Mouse (Mus musculus) layer of hippocampus, adult 18-20 months (tissue): ENCODE measurements around the gene Syn1. TPM values are rescaled to one million over a fixed set of nuclear protein-coding genes. Genes with fewer than 3 reads are reported as not detected.

Experiments used
- DNase-seq, 2 experiments: peaks; one replicate each; pipeline ENCODE4 v3.0.0; 2022; ENCODE audit warnings: low spot score in 2 of 2
- long read RNA-seq: library from polyadenylated mRNA; stranded (forward); transcript quantifications from one replicate; pipeline ENCODE4 v2.0.0, GENCODE M21; 2021
- total RNA-seq, 2 experiments: library from RNA; stranded (reverse); gene quantifications; 2 replicates each; pipeline ENCODE4 v1.2.3; 2021

Syn1 gene
- 100 to 1,000 TPM; 418 to 424 TPM for total RNA-seq
- long read RNA-seq, transcript Syn1-202 (13 exons, 3,261 nt) = major isoform, 338 of 749 reads
- long read RNA-seq, transcript Syn1-201 (13 exons, 3,209 nt) = minor isoform, 229 of 749 reads
- long read RNA-seq, partial matches to known transcripts = 165 of 749 reads
- long read RNA-seq, other reads (novel, unspliced or antisense) = 17 of 749 reads

DNA sequence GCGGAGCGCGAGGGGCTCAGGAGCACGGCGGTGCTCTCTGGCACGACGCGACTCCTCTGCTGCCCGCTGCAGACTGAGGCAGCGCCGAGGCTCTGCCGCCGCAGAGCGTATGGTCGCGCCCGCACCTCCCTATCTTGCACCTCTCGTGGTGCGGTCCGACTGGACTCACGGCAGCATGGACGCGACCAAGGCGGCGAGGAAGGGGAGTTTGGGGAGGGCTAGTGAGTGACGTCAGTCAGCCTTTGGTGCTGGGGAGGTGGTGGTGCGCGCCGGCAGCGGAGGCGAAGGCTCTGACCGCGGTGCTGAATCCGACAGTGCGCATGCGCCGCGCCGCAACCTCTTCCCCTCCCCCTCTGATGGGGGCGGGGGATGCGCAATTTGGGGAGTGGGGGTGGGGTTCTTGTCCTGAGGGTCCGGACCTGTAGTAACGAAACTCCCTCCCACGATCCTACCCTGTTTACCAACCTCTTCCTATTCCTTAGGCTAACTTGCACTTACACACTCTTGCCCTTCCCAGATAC is at the start of gene Syn1:
Syn1 (minus strand) TSS at position 161 of the 521 bp plus-strand sequence.
- peak; percentile 85 for DNase-seq

- DNase-seq = peak; percentile 83 to 88
Measured at GRCm38 (mm10) chrX:20961477-20962378, 40.9 kb upstream of the Syn1 start, which contains the start of gene Uxt. Gene Uxt, minus strand, starts transcription at chrX:20962017.

GRCm38 (mm10) chrX:20950191-20950880 is 29.5 kb upstream of the Syn1 start, which contains the start of gene Elk1:
Gene Elk1, minus strand, starts transcription at chrX:20950608.
- DNase-seq = peak; percentile 80 to 89

DNA sequence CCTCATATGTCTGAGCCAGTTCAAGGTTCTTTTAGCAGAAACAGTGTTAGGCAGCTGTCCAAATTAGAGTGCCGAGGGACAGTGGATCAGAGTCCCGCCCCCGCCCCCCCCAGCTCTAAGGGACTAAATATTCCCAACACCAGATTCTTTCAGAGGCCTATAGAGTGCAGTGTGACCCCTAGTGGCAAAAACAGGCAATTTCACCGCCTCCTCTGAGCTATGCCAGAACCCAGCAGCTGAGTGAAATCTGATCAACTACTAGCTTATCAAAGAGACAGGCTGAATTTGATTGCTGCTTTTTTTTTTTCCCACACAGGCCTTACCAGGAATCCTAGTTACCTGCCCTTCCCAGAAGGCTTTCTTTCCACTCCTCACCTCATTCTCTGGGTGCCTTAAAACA is 25.3 kb upstream of the Syn1 start:
- DNase-seq = peak; percentile 48 to 88

GRCm38 (mm10) chrX:20931963-20932362 is 11.2 kb upstream of the Syn1 start:
- DNase-seq = no peak

DNA sequence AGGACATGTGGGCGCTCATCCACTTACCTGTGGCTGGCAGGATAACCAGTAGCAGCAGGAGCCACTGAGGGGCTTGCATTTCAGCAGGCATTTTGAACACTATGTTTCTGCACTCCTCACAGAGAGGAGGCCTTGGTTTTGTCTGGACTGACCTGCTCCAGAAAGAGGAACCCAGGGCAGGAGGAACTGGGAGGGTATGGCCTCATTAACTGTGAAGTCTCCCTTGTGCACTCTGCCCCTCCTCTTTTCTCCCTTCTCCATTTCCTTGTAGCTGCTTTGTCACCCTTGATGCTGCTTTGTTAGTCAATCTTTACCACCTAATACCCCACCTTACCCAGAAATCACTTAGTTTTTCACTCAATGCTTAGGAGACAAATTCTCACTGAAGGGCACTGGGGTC is 10.6 kb upstream of the Syn1 start, which contains the start of gene Cfp:
Cfp (minus strand) TSS at position 192 of the 400 bp plus-strand sequence.
- no peak for DNase-seq

GRCm38 (mm10) chrX:20929859-20930258 is 9.1 kb upstream of the Syn1 start:
- DNase-seq = no peak

- DNase-seq = peak; percentile 25 to 46
Measured at GRCm38 (mm10) chrX:20924976-20925375, 4.2 kb upstream of the Syn1 start.

DNA sequence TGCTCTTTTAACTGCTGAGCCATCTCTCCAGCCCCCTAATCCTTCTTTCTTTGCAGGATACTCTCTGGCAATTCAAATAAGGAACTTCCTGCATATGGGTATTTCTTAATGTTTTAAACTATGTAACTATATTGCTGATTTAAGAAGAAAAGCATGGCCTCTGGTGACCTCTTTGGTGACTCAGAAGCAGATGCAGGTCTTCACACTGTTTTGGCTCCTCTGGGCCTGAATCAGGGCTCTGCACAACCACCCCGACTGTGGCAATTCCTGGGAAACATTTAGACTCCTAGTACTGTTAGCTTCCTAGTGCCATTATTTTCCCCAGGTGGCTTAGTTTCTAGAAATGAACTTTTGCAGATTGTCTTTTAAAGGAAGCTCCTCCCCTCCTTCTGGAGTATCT is 2.7 kb upstream of the Syn1 start:
- no peak for DNase-seq

DNA sequence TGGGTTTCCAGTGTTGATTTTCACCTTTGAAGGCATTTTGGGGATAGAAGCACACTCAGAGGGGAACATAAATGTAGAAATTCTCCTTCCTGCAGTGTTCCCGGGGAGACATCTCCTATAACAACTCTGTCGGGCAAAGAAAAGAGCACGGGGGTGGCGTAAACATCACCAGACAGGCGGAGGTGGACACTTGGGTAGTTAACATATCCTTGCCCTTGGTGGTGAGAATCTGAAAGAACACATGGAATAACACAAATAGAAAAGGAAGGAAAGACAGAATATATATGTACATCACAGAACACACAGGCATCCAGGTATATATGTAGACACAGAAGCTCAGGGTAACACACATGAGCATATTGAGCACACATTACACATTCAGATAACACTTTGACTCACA is 562 bp upstream of the Syn1 start:
- no peak for DNase-seq

GRCm38 (mm10) chrX:20920249-20920843 is 458 bp downstream of the Syn1 start:
- peak in 1 of 2 experiments; percentile 25 for DNase-seq

DNA sequence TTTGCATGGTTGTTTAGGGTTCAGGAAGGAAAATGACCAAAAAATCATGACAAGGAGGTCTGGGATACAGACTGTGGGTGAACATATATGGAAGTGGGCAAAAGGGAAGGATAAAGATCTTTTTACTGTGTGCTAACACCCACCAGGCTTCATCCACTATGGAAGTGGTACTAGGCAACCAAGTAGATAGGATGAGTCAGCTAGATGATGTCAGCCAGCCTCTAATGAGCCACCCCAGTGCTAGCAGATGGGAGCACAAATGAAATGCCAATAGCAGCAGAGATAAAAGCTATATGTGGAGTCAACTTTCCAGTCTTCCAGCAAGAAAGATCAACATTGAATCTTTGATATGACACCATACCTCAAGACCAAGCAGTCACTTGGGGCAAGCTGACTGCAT is 5.7 kb downstream of the Syn1 start:
- DNase-seq = peak; percentile 24 to 62

- no peak for DNase-seq
Measured at GRCm38 (mm10) chrX:20913726-20914125, 7.1 kb downstream of the Syn1 start.

DNA sequence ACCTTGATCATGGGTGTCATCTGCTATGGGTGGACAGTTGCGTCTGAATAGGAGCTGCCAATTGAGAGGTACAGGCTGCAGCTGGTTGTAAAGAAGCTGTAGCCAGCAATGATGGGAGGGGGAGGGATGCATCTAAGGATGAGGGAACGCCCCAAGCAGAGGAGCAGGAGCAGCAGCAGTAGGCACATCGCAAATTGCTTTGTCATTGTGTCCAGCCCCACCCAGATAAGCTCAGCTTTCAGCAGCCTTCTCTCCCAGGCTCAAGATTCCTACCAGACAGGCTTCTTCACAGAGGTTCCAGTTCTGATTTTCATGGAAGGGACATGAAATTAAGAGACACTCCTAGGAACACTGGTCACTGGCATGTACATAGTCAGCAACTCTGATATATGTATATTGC is 10.7 kb downstream of the Syn1 start:
- DNase-seq = no peak

DNA sequence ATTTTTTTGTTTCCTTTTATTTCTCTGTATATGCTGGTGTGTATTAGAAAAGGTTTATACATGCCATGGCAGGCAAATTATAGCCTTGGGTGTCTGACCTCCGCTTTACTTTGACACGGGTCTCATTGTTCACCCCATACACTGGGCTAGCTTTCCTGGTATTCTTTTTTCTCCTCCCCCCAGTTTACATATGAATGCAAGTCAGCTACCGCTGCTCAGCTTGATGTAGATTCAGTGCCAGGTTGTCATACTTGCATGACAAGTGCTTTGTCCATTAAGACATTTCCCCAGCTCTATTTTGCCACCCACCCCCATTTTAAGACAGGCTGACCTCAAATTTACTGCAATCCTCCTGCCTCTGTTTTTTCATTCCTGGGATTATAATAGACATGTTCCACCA is 45.6 kb downstream of the Syn1 start:
- no peak for DNase-seq

DNA sequence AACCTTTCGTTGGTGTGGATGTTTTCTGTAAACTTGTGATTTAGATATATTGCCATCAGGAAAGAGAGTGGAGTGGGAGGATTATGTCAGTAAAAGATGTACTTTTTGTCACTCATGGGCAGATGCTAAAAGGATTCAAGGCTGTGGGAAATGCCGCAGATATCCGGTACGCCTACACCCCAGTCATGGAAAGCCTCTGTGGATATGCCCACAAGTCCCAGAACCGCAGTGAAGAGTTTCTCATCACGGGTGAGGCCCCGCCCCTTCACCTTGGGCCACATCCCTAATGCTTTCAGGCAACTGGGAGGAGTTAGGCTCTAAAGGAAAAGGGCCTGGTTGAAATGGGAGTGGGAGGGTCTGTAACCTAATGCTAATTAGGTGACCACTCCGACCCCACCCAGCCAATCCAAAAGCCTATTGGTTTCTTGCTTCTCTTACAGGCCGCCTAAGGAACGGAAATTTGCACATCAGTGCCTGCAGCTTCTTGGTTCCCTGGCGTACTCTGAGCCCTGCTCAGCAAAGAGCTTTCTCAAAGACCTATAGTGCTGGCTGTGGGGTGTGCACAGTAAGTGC is 47.8 kb downstream of the Syn1 start:
- DNase-seq = peak in 1 of 2 experiments; percentile 45

GRCm38 (mm10) chrX:20869962-20870513 is 50.8 kb downstream of the Syn1 start, which contains the start of gene Timp1:
Gene Timp1, plus strand, starts transcription at chrX:20870166.
- DNase-seq = no peak

- no peak for DNase-seq
Measured at GRCm38 (mm10) chrX:20869203-20869602, 51.6 kb downstream of the Syn1 start.

- no peak for DNase-seq
Measured at GRCm38 (mm10) chrX:20868091-20868490, 52.7 kb downstream of the Syn1 start.
